Mouse (Mus musculus) C2C12 (cell line): ENCODE data around the gene Nde1.

Experiments
- CEBPB ChIP-seq: IDR thresholded peaks from one replicate; pipeline ENCODE4 v1.6.1; 2011; ENCODE audit warnings: low read depth, mild to moderate bottlenecking, control low read depth, moderate library complexity
- CTCF ChIP-seq: IDR thresholded peaks from one replicate; pipeline ENCODE4 v1.5.1; 2011; ENCODE audit not compliant: control insufficient read depth, insufficient read depth, insufficient read length
- MAX ChIP-seq: IDR thresholded peaks from one replicate; pipeline ENCODE4 v1.6.1; 2011; ENCODE audit warnings: mild to moderate bottlenecking, control low read depth
- USF1 ChIP-seq: IDR thresholded peaks from one replicate; pipeline ENCODE4 v1.6.1; 2011; ENCODE audit warnings: low read depth, mild to moderate bottlenecking, control low read depth, moderate library complexity

- TF ChIP-seq CTCF (no peak), MAX (no peak), CEBPB (no peak), USF1 (no peak)
These were observed 6.8 kb upstream of the Nde1 start for GRCm38 (mm10) chr16:14156312-14156711.
